Mouse (Mus musculus) MEL (cell line): Measurements from ENCODE around the gene Drg1.

Source experiments
- MYC ChIP-seq: IDR thresholded peaks from 2 replicates; pipeline ENCODE4 v1.6.1; 2011; ENCODE audit warnings: low read depth, mild to moderate bottlenecking, low read length, improper control_type of control experiment, moderate library complexity
- POLR2A ChIP-seq, 2 experiments: IDR thresholded peaks; 2 replicates each; pipeline ENCODE4 v1.6.1; 2011 to 2012; ENCODE audit warnings: low read length in 2 of 2, mild to moderate bottlenecking in 2 of 2, control low read depth in 1 of 2, improper control_type of control experiment in 1 of 2, low read depth in 1 of 2, moderate library complexity in 1 of 2; ENCODE audit not compliant: control insufficient read depth in 1 of 2, insufficient read depth in 1 of 2, poor library complexity in 1 of 2
- ZKSCAN1 ChIP-seq: IDR thresholded peaks from 2 replicates; pipeline ENCODE4 v1.6.1; 2012; ENCODE audit warnings: low read depth, mild to moderate bottlenecking, inconsistent platforms, low read length, improper control_type of control experiment, moderate library complexity

- TF ChIP-seq POLR2A (IDR thresholded peaks at IDR 0.05; ENCODE audit: control insufficient read depth in 1 of 2, insufficient read depth in 1 of 2, low read depth in 1 of 2, low read length in 2 of 2, poor library complexity in 1 of 2) (no peak), ZKSCAN1 (no peak), MYC (no peak)
These were observed 20.9 kb upstream of the Drg1 start for GRCm38 (mm10) chr11:3287131-3287530.
